Mouse (Mus musculus): ENCODE results near the gene Rsph3a.
"Not testable (repeated sequence)": the region's sequence is repeated elsewhere in the genome, so short reads cannot be mapped to it uniquely, and the experiment has no call there.

The Rsph3a gene

DNA sequence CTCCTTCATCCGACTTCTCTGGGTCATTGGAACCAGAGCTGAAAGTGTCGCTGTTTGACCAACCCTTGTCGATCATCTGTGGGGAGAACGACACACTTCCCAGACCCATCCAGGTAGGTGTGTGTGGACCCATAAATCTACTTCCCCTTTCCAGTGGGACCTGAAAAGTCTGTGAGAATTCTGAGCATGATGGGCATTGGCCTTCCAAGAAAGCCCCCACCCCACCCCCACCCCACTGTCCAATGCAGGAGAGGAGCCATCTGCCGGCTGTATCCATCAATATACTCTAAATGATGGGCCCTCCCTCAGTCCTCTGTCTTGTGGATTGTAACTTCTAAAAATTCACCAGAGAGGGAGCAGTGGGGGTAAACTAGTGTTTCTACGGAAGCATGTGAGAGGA, 16.8 kb upstream of the Rsph3a start:
- no peak for DNase-seq (ENCODE audit: low read depth, low spot score)

DNA sequence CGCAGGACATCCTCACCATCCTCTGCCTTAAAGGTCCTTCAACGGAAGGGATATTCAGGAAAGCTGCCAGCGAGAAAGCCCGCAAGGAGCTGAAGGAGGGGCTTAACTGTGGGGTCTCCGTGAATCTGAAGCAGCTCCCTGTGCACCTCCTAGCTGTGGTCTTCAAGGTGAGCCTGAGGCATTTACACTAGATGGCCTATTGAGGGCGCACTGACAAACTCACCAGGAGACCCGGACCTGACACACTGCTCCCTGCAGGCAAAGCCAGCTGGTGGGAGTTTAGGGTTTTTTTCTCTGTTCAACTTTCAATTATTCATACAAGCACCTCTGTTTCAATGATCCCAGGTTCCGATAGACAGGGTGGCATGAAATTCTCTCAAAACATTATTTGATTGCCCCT, 16.1 kb upstream of the Rsph3a start:
- DNase-seq (ENCODE audit: low read depth, low spot score) = no peak

DNA sequence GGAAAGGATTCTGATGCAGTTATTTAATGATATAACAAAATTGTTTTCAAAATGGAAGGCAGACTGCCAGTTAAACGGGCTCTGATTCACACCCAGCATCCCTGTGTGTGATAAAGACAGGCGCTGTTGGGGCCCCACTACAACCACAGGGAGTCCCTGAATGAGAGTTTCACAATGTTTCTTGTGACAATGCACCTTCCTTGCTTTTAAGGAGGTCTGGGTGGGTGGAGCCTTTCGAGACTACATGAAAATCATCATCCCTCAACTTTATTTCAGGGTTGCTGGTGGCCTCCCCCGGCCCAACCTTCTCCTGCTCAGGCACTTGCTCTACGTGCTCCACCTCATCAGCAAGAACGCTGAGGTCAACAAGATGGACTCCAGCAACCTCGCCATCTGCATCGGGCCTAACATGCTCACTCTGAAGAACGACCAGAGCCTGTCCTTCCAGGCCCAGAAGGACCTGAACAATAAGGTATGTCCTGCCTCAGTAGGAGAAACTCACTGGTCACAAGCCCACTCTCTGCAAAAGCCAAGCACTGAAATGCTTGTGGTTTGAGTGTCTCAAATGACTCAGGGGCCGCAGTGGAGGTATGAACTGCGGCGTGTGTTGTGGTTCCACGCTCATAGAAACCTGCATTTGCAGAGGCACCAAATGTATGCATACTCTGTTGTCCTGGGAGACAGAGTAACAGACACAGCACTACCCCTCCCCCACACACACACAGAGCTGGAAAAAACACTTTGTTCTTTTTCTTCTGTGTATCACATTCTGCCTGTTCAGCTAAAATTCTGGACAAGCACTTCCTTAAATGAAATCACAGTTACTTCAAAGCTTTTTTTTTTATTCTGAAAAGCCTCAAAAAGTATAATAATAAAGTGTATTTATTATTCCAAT, 14.1 kb upstream of the Rsph3a start:
- no peak for DNase-seq (ENCODE audit: low read depth, low spot score)

DNA sequence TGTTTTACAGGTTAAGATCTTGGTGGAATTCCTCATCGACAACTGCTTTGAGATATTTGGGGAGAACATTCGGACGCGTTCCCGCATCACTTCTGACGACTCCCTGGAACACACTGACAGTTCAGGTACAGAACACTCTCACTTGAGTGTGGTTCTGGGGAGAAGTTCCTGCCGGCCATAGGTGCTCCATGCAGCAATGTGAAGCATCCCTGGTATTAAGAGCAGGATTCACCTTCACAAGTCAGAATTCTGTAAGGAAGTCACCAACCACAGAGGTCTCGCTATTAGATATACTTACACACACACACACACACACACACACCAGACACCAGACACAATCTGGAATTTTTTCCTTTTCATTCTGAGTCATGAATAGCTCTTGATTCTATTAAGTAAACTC, 13.3 kb upstream of the Rsph3a start:
- not testable (repeated sequence) for DNase-seq (ENCODE audit: low read depth, low spot score)

DNA sequence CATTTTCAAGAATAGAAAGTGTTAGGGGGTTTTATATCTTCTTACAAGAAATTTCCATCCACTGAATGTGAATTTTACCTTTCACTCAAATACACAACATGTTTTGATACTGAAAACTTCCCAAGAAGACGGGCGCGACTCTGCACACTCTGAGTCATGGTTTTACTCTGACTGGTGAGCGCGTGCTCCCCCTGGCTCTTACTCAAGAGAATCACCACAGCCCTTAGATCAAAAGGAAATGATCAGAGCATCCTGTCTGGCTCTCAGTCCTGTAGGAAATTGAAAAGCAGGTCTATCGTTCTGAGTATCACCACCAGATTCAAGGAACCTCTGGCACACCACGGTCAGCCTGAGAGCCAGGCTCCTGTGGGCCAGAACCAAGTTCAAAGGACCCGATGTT, 5.8 kb upstream of the Rsph3a start:
- DNase-seq (ENCODE audit: low read depth, low spot score) = no peak

DNA sequence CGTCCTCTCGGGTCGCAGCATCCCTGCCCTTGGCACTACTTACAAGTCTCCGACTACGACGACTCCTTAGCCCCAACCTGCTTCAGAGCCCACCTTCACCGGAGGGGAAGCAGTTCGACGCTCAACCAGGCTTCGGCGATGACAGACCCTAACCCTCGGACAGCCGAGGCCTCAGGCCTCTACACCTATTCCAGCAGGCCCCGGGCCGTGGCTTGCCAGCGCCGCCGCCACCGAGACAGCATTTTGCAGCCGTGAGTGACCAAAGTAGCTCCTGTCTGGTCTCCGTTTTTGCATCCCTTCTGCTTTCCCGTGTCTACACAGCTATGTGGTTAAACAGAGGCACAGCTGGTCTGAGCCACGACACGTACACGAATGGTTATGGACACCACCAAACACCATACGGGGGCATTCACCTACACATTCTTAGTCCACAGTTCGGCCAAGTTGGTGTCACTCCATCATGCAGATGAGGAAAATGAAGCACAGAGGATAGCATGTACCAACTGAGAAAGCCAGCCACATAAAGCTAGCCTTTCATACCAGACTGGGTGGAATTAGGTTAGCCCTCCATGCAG, 726 bp downstream of the Rsph3a start:
- not testable (repeated sequence) for DNase-seq (ENCODE audit: low read depth, low spot score)

DNA sequence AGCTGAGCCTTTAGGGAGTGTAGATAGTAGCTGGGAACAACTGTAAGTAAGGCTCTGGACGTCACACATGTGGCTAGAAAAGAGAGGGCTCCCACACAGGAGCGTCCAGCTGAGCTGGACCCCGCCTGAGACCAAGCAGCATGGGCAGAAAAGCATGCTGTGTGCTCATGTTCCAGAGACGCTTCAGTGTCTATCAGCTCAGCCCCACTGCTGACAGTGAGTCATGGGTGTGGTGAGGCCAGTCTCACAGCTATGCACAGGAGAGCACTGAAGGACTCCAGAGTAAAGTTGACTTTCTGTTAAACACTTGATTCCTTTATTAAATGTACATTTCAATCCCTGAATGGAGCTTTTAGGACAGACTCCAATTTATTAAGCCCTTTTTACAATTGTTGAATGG, 5.9 kb downstream of the Rsph3a start:
- DNase-seq (ENCODE audit: low read depth, low spot score) = not testable (repeated sequence)

DNA sequence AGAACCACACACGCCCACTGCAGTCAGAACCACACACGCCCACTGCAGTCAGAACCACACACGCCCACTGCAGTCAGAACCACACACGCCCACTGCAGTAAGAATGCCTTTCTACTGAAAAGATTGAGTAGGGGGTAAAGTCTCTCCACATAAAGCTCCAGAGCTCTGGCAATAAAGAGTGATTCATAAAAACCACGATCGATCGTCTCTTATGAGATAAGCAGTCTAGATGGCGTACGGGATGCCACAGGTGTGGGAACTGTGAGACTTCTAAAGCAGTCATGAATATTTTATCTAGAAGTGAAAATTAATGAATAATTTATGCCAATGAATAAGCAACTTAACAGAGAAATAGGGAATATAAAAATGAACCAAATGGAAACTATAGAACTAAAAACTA, 11.8 kb downstream of the Rsph3a start:
- not testable (repeated sequence) for DNase-seq (ENCODE audit: low read depth, low spot score)

DNA sequence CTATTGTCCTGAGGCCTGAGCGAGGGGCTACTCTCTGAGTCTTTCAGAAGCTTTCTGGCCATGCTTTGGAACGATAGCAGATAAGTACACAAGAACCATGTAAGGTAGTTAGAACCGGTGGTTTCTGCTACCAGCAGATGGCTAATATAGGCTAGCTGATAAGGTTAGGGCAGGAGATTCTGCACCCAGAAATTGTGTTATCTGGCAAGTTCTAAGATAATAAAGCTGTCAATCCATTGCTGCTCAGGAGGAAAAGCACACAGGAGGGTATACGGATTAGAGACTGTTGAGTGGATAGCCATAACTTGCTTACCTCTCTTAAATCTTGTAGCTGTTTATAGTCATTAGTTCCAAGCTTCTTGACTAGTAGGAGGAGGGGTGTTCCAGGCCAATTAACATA, 17.9 kb downstream of the Rsph3a start:
- not testable (repeated sequence) for DNase-seq (ENCODE audit: low read depth, low spot score)

DNA sequence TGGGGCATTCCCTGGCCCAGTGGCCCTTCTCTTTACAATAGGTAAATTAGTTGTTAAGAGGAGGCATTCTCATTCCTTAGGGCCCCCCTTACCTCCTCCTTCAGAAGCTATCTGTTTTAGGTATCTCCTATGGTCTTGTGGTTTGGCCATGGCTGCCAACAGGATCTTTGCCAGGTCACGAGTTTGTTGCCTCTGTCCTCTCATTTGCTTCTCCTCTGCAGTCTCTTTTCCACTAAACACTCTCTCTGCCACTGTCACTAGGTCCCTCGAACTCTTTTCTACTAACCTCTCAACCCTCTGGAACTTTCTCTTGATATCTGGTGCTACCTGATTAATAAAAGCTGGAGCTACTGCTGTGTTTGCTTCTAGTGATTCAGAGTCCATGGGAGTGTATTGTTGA, 19.0 kb downstream of the Rsph3a start:
- DNase-seq (ENCODE audit: low read depth, low spot score) = not testable (repeated sequence)

DNA sequence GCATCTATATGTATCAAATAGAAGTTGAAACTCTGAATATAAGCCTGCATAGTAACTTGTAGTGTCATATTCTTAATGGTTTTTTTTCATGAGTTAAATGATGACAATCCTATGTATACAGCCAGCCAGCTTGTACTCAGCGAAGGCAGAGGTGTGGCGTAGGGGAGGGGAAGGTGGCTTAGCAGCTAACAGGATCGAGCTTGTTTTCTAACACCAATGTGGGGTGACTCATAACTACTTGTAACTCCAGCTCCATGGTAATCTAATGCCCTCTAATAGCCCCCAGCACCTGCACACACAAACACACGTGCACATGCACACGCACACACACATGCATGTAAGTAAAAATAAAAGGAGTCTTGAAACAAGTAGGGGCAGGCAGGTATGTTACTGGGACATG, 23.1 kb downstream of the Rsph3a start:
- DNase-seq (ENCODE audit: low read depth, low spot score) = not testable (repeated sequence)

DNA sequence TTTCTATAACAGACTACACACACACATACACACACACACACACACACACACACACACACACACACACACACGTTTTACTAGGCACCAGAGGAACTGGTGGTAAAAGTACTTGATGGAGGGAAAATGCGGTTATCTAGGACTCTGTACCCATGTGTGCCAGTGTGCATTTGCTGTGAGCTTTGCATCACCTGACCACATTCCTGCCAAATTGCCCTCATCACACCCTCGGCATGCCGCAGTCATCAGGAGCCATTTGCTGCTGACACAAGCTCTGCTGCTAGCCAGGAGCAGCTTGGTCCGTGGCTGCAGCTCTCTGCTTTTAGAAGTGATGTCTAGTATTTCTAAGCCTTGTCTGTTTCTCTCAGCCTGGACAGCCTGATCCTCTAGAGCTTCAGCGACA, 24.4 kb downstream of the Rsph3a start:
- DNase-seq (ENCODE audit: low read depth, low spot score) = not testable (repeated sequence)

DNA sequence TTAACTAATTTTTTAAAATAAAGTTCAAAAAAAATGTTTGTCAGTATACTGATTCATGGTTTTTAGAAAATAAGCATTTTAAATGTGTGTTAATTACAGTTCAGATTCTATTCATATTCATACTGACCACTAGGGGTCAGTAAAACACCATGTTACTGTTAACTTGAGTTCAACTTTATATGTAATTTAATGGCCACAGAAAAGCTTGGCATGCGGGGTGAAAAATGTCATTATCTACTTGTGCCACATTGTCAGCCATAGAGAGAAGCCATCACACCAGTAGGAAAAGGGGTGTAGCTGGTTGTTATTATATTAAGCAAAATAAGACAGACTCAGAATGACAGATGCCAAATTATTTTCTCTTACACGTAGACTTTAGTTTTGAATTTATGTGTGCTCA, 38.1 kb downstream of the Rsph3a start:
- not testable (repeated sequence) for DNase-seq (ENCODE audit: low read depth, low spot score)

DNA sequence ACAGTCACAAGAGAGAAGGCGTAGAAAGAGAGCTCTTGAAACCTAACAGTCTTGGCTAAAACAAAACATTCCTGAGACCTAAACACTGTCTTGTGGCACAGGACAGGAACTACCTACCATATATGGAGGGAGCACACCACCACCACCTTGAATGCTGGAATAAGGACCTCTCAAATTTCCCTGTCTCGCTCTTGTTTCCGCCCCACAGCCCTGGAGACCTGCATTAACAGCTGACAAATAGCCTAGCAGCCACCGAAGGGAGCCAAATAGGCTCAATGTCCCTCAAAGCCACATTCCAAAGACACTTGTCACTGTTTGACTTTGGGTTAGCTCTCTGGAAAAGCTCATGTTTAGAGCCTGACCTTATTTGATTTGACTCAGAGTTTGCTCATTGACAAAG, 40.2 kb downstream of the Rsph3a start:
- not testable (repeated sequence) for DNase-seq (ENCODE audit: low read depth, low spot score)

DNA sequence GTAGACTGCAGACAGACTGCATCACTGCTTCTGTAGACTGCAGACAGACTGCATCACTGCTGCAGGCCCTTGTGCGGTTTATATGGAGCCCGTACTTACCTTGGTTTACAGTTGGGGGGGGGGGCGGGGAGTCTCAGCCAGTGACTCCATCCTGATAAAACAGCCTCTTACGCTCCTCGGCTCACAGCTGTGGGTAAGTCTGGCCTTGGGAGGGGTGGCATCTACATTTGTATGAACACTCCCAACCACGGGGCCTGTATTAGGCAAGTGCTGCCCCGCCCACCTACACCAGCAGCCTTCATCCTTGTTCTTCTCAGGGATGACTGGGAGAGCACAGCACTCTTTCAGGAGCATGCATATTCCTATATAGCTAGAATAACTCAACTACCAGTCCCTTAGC, 41.6 kb downstream of the Rsph3a start:
- DNase-seq (ENCODE audit: low read depth, low spot score) = not testable (repeated sequence)

DNA sequence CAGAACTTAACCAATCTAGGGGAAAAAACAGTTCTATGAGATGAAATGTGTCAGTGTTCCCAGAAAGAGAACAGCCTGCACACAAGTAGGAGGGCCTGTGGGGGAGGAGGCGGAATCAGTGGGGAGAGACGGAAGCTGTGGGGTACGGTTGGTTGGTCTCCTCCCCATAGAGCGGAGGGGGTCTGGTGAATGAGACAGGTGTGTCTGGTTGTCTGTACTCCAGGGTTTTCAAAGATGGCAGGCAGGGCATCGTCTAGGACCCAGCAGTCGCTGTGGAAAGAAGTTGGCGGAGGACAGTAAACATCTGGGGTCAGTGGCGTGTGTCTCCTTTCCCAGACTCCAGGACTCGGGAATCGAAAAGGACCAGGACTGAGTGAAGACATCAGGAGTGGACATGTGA, 57.8 kb downstream of the Rsph3a start:
- not testable (repeated sequence) for DNase-seq (ENCODE audit: low read depth, low spot score)

DNA sequence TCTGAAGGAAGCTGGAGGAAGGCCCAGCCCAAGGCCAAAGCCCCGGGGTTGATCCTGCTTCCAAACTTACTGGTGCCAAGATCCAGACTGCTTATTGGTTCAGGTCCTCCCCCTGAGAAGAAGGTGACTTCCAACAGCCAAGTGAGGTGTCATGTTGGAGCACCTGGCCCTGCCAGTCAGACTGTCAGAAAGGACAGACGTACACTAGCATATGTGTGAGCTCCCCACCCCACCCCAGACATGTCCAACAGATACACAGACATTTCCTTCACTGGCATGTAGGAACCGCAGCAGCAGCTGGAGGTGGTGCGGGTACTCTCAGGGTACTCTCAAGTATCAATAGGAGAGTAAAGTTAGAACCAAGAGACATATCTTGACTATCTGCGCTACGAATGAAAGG, 61.4 kb downstream of the Rsph3a start:
- DNase-seq (ENCODE audit: low read depth, low spot score) = not testable (repeated sequence)

DNA sequence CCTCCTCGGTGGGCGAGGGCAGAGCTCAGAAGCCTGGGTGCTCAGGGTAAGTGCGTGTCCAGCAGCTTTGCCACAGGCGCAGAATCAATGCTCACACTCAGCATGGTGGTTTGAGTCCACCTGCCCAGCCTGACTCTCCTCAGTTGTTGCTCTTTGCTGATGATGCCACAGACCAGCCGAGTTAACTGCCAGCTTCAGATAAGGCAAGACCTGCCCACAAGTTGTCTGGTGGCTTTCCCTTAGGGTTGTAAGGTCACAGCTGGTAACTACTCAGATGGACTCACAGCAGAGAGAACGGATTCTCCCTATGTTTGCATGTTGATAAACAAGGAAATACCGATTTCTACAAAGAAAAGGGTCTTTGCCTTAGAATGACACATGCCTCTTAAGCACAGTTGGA, 64.2 kb downstream of the Rsph3a start:
- DNase-seq (ENCODE audit: low read depth, low spot score) = not testable (repeated sequence)

DNA sequence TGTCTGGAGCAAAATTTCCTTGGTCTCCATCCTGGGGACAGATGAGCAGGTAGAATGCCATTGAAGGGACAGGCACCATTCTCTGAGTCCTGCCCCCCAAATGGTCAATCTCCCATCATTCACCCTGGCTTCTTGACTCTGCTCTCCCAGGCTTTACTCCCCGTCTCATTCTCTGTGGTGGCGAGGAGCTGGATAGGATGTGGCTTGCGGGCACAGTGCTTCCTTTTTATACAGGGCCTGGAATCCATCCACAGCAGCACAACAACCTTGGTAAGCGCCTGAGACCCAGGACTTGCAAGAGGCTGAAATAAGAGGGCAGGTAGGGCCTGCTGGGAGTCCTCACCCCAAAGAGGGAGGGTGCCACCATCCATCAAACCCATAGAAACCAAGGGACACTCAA, 68.6 kb downstream of the Rsph3a start:
- not testable (repeated sequence) for DNase-seq (ENCODE audit: low read depth, low spot score)

DNA sequence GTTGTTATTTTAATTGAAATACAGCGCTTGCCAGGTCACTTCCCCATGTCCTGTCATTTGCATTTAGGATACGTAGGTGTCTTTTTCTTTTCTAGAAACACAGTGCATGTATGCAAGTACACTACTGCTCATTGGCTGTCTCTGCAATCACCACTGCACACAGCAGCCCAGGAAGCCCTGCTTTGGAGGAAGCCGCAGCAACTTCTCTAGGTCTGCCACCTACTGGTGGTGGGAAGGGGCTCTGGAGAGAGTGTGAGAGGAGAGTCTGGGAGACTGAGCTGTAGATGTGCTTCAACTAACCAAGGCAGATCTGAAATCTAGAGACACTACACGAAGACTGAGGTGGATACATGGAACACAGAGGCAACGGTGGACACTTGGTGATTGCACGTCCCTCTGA, 77.3 kb downstream of the Rsph3a start:
- not testable (repeated sequence) for DNase-seq (ENCODE audit: low read depth, low spot score)

DNA sequence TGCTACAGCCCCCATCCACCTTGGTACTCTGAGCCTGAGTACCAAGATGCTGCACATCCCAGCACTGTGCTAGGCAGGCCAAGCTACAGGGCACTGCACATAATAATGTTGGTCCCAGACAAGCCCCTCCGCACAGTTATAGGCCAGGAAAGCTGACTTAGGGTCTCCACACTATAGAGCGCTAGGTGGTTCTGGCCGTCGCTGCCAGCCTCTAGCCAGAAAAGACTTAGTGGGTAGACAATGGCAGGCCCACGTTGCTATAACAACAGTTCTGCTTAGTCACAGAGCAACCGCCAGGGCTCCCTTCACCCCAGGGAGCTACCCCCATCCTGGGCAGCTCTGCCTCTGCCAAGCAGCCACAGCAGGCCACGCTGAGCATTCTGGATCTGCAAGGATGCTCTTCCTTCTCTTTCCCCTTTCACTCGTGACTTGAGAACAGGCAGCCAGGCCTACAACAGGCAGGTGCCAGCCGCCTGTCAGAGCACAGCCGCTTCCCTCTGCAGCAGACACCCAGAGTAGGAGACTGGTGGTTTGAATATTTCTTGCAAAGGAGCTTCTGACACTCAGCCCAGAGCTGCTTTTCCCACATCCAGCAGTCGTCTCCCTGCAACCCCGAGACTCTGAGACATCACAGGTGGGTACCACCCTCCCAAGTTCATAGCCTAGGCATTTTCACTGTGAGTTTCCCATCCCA, 82.2 kb downstream of the Rsph3a start:
- DNase-seq (ENCODE audit: low read depth, low spot score) = not testable (repeated sequence)
